Mouse (Mus musculus) lung, postnatal 0 days (tissue): Measurements from ENCODE around the gene Coq8b.

Experiments used
- CTCF ChIP-seq: IDR thresholded peaks from 2 replicates; pipeline ENCODE4 v1.5.1; 2016; ENCODE audit warnings: antibody characterized with exemption, mild to moderate bottlenecking
- EP300 ChIP-seq: IDR thresholded peaks from 2 replicates; pipeline ENCODE4 v1.6.1; 2016; ENCODE audit warnings: antibody characterized with exemption, mild to moderate bottlenecking, control low read depth

DNA sequence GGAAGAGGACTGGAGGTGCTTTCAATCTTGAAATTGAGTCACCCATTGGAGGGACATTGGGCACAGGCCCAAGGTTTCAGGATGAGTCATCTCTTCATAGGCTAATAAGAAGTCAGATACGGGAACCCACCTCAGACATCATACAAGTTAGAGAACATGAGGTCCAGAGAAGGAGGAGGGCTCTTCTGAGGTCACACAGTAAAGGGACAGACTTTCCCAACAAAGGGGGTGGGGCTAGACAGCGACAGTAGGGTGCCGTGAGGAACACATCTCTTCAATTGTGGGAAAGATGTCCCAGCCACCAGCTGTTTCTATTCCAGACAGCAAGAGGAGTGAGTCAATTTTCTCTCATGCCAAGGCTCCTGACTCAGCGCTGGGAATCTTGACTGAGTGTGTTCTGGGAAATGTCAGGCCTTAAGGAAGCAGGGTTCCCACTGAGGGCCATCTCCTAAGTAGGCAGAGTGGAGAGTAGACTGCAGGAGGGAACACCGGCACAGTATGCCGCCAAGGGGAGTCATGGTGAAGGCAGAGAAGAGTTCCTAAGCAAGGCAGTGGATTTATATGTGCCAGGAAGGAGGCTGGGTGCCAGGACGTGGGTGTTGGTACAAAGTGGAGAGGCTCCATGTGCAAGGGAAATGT, 1.0 kb upstream of the Coq8b start:
- TF ChIP-seq EP300 (peak; percentile 95), CTCF (no peak)
